Mouse (Mus musculus) 416B (cell line): ENCODE results near the gene Il5ra.
A peak's percentile ranks its signal among the peaks of the same experiment; 100 is the strongest.

Experiments used
- DNase-seq: peaks from one replicate; pipeline ENCODE4 v3.0.0; 2011; ENCODE audit warnings: low read depth

The Il5ra gene

DNA sequence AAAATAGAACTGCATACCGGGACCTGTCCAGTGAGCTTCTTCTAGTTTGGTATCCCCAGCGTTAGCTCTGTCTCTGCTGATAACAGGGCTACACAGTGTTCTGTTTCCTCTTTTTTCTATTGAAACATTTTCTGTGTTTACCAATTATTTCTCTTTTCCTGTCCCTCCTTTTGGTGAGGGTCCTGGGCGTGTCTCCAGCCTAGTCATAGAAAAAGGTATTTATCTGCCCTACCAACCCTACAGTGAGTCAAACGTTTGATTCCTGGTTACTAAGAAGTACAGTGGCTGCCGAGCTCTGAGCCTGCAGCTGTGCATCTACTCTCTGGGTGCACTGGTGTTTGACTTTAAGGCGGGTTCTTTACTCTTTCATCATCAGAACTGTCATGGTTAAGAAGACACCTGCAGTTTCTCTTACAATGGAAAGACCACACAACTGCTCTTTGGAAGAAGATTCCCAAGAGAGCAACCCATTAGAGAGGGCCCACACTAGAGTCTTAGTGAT is at the start of gene Il5ra:
Il5ra (minus strand) TSS at position 151 of the 502 bp plus-strand sequence.
- no peak for DNase-seq

GRCm38 (mm10) chr6:106794094-106794814 is 45.4 kb upstream of the Il5ra start:
- DNase-seq, result peak; percentile 58

GRCm38 (mm10) chr6:106793621-106794020 is 44.8 kb upstream of the Il5ra start:
- DNase-seq, result no peak

DNA sequence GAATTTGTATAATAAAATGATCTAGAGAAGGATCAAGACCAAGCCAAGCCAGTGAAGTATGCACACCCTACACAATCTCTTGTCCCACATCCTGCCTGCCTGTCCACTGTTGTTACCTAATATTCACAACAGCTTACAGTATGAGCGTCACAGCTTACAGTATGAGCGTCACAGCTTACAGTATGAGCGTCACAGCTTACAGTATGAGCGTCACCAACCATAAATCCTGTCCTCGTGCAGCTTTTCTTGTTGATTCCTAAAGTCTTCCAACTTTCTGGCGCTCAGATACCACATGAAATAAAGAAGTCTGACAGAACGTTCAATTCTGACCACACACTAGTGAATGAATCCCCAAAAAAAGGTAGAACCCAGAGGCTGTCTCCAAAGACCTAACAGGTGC is 44.3 kb upstream of the Il5ra start:
- DNase-seq, result no peak

- no peak for DNase-seq
These were observed 43.6 kb upstream of the Il5ra start for GRCm38 (mm10) chr6:106792486-106792885.

GRCm38 (mm10) chr6:106791429-106791828 is 42.6 kb upstream of the Il5ra start:
- no peak for DNase-seq

- DNase-seq, result no peak
These were observed 38.3 kb upstream of the Il5ra start for GRCm38 (mm10) chr6:106787138-106787537.

GRCm38 (mm10) chr6:106770046-106770445 is 21.2 kb upstream of the Il5ra start:
- DNase-seq, result no peak

DNA sequence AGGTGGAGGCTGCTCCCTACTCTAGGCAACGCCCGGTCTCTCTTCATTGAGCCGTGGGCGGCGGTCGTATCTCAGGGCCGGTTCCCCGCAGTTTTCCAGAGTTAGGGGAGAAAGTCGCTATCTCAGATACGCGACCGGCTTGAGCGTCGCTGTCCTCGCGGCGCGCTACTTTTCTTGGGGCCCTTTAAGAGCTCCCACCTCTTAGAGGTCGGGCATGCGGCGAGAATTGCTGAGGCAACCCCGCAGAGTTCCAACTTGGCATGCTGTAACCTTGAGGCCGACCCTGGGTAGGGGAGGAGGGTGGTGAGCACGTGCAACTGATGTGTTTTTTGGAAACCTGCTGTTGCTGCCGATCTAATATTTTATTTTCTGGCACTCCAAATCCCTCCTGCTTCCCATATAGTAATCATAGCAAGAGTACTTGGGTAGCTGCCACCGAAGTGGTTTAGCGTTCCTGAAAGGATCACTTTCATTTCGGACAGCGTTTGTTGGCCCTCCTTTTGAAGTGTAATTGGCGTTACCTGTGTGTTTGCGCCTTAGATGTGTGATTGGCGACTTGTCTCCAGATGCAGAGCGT is 20.5 kb upstream of the Il5ra start:
- no peak for DNase-seq

- DNase-seq, result peak; percentile 98
These were observed 19.9 kb upstream of the Il5ra start, which contains the start of gene Trnt1 for GRCm38 (mm10) chr6:106768640-106769289. TSS of gene Trnt1 (plus strand) at chr6:106769120.

DNA sequence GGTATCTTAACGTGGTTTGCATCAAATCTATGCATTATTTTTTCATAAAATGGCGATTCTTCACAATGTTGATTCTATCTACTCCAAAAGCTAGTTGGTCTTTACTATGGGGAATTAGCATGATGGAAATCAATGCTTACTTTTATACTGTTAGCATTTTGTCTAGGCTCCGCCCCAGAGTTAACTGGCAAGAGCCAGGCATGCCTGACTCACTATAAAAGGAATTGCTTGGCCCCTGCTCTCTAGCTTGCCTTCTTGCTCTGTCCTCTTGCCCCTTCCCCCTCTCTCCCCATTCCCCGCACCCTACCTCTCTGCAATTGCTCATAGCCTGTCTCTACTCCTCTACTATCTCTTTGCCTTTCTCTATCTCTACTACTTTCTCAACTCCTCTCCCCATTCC is 17.9 kb upstream of the Il5ra start:
- no peak for DNase-seq

DNA sequence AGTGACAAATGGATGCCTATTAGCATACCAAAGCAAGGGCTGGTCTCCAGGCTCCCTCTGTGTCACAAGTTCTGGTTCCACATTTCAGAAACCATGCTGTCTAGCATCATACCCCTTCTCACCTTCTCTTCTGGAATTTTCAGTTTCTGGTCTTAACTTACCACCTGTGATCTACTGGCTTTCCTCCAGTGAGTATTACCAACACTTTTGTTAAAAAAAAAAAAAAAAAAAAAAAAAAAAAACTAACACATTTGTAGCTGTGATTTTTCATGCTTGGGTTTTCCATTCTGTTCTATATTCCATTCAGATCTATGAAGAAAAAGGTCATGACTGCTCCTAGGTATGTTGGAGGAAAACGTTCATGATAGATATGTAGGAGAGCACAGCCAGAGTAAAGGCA is 17.1 kb upstream of the Il5ra start:
- DNase-seq, result no peak

- no peak for DNase-seq
These were observed 12.6 kb upstream of the Il5ra start for GRCm38 (mm10) chr6:106761486-106761885.

GRCm38 (mm10) chr6:106760473-106761218 is 11.8 kb upstream of the Il5ra start:
- DNase-seq, result no peak

DNA sequence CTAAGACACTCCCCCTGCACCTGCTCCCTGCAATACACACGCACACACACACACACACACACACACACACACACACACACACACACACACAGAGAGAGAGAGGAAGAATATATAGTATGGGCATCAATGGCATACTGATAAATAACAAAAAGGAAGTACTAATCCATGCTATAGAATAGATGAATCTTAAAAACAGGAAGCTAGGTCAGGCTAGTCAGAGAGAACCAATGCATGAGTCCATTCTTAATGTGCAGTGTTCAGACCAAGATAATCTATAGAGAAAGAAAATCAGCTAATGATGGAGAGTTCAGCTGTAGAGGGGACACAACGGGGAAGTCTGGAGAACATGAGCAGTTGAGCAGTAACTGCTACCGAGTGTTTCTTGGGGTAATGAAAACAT is 9.5 kb upstream of the Il5ra start:
- DNase-seq, result no peak

DNA sequence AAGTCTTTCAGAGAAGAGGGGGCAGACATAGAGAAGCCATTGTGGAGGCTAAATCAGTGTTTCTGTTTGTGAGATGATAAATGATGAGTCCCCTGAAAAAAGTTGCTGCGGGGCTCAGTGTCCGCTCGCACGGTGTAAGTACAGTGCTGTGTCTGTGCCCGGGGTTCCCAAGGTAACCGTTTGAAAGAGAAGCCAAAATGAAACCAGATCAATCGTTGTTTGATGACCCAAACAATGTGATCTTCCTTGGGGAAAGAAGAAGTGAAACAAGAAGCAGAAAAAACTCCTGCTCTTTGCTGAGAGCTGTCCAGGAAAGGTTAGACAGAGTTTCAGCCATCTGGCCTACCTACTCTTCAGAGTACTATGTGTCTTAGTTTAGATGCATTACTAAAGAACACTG is 1.5 kb upstream of the Il5ra start:
- no peak for DNase-seq

DNA sequence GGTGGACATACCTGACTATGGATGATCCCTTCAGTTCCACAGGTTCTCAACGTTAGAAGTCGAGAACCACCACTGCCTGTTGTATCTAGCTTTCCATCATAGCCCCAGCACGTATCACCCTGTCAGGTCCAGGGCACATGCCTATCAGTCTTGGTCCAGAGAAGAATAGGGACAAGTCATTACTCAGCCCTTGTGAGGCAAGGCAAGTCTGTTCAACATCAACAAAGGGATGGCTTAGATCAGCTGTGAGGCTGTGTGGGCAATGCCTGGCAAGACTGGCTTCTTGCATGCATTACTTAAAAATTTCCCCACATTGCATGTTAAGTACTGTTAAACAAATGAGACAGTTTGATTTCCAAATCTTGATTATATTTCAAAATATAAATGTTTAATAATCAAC is 1.0 kb downstream of the Il5ra start:
- DNase-seq, result no peak

DNA sequence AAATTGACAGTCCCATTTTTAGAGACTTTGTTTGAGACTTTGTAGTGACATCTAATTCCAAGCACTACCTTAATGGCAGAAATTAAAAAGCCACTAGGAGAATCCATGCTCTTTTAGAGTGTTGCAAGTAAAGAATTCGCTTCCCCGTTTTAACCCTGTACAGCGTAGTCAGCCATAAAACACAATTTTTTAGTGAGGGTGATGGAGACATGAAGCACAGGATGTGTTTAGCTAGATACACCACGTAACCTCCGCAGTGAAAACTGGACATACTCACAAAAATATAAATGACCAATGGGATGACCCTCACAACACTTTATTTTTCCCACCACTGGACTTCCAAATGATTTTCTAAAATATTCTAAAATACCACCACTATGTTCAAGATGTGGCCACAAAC is 1.6 kb downstream of the Il5ra start:
- DNase-seq, result no peak

- DNase-seq, result no peak
These were observed 3.0 kb downstream of the Il5ra start for GRCm38 (mm10) chr6:106745673-106746394.

GRCm38 (mm10) chr6:106743556-106744233 is 5.1 kb downstream of the Il5ra start:
- no peak for DNase-seq

DNA sequence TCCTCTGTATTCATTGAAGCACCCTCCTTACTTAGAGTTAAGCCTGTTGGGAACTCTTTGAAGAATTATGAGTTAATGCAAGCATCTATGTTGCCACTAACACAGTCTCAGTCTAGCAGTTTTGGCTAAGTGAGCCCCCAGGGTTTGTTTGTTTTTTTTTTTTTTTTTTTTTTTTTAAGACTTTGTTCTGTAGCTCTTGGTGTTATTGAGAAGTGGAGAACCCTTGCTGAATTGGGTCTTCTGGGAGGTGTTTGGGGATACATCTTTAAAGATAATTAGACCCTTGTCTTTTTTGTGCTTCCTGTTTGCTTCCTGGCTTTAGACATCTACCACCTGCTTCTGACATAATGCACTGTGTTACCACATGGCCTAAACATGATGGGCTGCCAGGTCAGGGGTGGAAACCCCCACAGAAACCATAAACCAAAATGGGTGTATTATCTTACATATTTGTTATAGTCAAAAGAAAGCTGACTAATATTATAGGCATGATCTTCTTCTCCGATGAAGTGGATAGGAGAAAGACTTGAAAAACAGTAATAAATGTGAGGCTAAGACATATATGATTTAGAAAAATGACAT is 8.5 kb downstream of the Il5ra start:
- DNase-seq, result no peak
